Mouse (Mus musculus): ENCODE data around the gene Anapc11. TPM values are rescaled to one million over a fixed set of nuclear protein-coding genes. Genes with fewer than 3 reads are reported as not detected.
"Not testable (repeated sequence)": the region's sequence is repeated elsewhere in the genome, so short reads cannot be mapped to it uniquely, and the experiment has no call there.

Anapc11 gene
- polyA plus RNA-seq, 1 experiment: 128 TPM

GRCm38 (mm10) chr11:120580871-120581331 lies 17.3 kb upstream of the Anapc11 start:
- Histone ChIP-seq H3K4me1 (ENCODE audit: control insufficient read depth, insufficient read depth, low read length) (peaks cover 17% of the 10 kb centered on the region), H3K4me3 (ENCODE audit: insufficient read depth, low read length) (peak overlapping the region; percentile 87), H3K27ac (ENCODE audit: insufficient read depth, low read depth, low read length) (peak overlapping the region; percentile 88)
- TF ChIP-seq POLR2A (IDR thresholded peaks at IDR 0.05; ENCODE audit: borderline replicate concordance, low read depth, low read length) (no peak), CTCF (IDR thresholded peaks at IDR 0.05; ENCODE audit: low read depth, low read length) (no peak)

- H3K4me3 ChIP-seq (ENCODE audit: insufficient read depth, low read length): peak within 1 kb of the TSS; percentile 87
- no peak for TF ChIP-seq CTCF (IDR thresholded peaks at IDR 0.05; ENCODE audit: low read depth, low read length)
- peaks cover 14% of the 10 kb centered on the region for H3K4me1 ChIP-seq (ENCODE audit: control insufficient read depth, insufficient read depth, low read length)
- H3K27ac ChIP-seq (ENCODE audit: insufficient read depth, low read depth, low read length): peak within 1 kb of the TSS; percentile 88
These were observed 16.5 kb upstream of the Anapc11 start, which contains the start of gene Arhgdia for GRCm38 (mm10) chr11:120581490-120582267. TSS of gene Arhgdia (minus strand) at chr11:120581624.

GRCm38 (mm10) chr11:120582268-120582981 lies 15.8 kb upstream of the Anapc11 start:
- H3K4me3 ChIP-seq (ENCODE audit: insufficient read depth, low read length): peak overlapping the region; percentile 87
- TF ChIP-seq CTCF (IDR thresholded peaks at IDR 0.05; ENCODE audit: low read depth, low read length) (no peak), POLR2A (IDR thresholded peaks at IDR 0.05; ENCODE audit: borderline replicate concordance, low read depth, low read length) (no peak)

GRCm38 (mm10) chr11:120582982-120583293 lies 15.3 kb upstream of the Anapc11 start:
- Histone ChIP-seq H3K27ac (ENCODE audit: insufficient read depth, low read depth, low read length) (peak overlapping the region; percentile 88; the same call in 1 of the 2 replicates), H3K4me1 (ENCODE audit: control insufficient read depth, insufficient read depth, low read length) (peaks cover 12% of the 10 kb centered on the region)
- H3K4me3 ChIP-seq (ENCODE audit: insufficient read depth, low read length): not testable (repeated sequence)

More at GRCm38 (mm10) chr11:120582268-120582981, 15.8 kb upstream of the Anapc11 start:
- Histone ChIP-seq H3K27ac (ENCODE audit: insufficient read depth, low read depth, low read length) (peak overlapping the region; percentile 88), H3K4me1 (ENCODE audit: control insufficient read depth, insufficient read depth, low read length) (peaks cover 14% of the 10 kb centered on the region)

- no peak overlapping the region for H3K4me3 ChIP-seq (ENCODE audit: insufficient read depth, low read length)
- no peak for TF ChIP-seq POLR2A (IDR thresholded peaks at IDR 0.05; ENCODE audit: borderline replicate concordance, low read depth, low read length)
- no peak for TF ChIP-seq CTCF (IDR thresholded peaks at IDR 0.05; ENCODE audit: low read depth, low read length)
- no peak overlapping the region for H3K27ac ChIP-seq (ENCODE audit: insufficient read depth, low read depth, low read length)
- H3K4me1 ChIP-seq (ENCODE audit: control insufficient read depth, insufficient read depth, low read length): peaks cover 10% of the 10 kb centered on the region
These were observed 14.3 kb upstream of the Anapc11 start for GRCm38 (mm10) chr11:120583937-120584336.

- Histone ChIP-seq H3K27ac (ENCODE audit: insufficient read depth, low read depth, low read length) (no peak overlapping the region), H3K4me3 (ENCODE audit: insufficient read depth, low read length) (no peak overlapping the region), H3K4me1 (ENCODE audit: control insufficient read depth, insufficient read depth, low read length) (no peaks in the 10 kb centered on the region)
- no peak for TF ChIP-seq CTCF (IDR thresholded peaks at IDR 0.05; ENCODE audit: low read depth, low read length)
- no peak for TF ChIP-seq POLR2A (IDR thresholded peaks at IDR 0.05; ENCODE audit: borderline replicate concordance, low read depth, low read length)
These were observed 9.7 kb upstream of the Anapc11 start for GRCm38 (mm10) chr11:120588531-120588930.

GRCm38 (mm10) chr11:120597240-120598235 lies 683 bp upstream of the Anapc11 start:
- Histone ChIP-seq H3K27ac (ENCODE audit: insufficient read depth, low read depth, low read length) (peak overlapping the region; percentile 54), H3K4me3 (ENCODE audit: insufficient read depth, low read length) (peak overlapping the region; percentile 98), H3K4me1 (ENCODE audit: control insufficient read depth, insufficient read depth, low read length) (peaks cover 23% of the 10 kb centered on the region)
- TF ChIP-seq CTCF (IDR thresholded peaks at IDR 0.05; ENCODE audit: low read depth, low read length) (no peak), POLR2A (IDR thresholded peaks at IDR 0.05; ENCODE audit: borderline replicate concordance, low read depth, low read length) (no peak)

GRCm38 (mm10) chr11:120598990-120599549 lies 849 bp downstream of the Anapc11 start:
- peaks cover 23% of the 10 kb centered on the region for H3K4me1 ChIP-seq (ENCODE audit: control insufficient read depth, insufficient read depth, low read length)
- peak overlapping the region; percentile 78 for H3K27ac ChIP-seq (ENCODE audit: insufficient read depth, low read depth, low read length)
- peak overlapping the region; percentile 69 for H3K4me3 ChIP-seq (ENCODE audit: insufficient read depth, low read length)
- no peak for TF ChIP-seq POLR2A (IDR thresholded peaks at IDR 0.05; ENCODE audit: borderline replicate concordance, low read depth, low read length)
- TF ChIP-seq CTCF (IDR thresholded peaks at IDR 0.05; ENCODE audit: low read depth, low read length): no peak

- TF ChIP-seq POLR2A (IDR thresholded peaks at IDR 0.05; ENCODE audit: borderline replicate concordance, low read depth, low read length) (no peak), CTCF (IDR thresholded peaks at IDR 0.05; ENCODE audit: low read depth, low read length) (no peak)
- peaks cover 23% of the 10 kb centered on the region for H3K4me1 ChIP-seq (ENCODE audit: control insufficient read depth, insufficient read depth, low read length)
- H3K4me3 ChIP-seq (ENCODE audit: insufficient read depth, low read length): no peak overlapping the region
- H3K27ac ChIP-seq (ENCODE audit: insufficient read depth, low read depth, low read length): no peak overlapping the region
These were observed 2.5 kb downstream of the Anapc11 start for GRCm38 (mm10) chr11:120600716-120601115.
